Mouse (Mus musculus): ENCODE data around the gene Gps2. TPM values are rescaled to one million over a fixed set of nuclear protein-coding genes. Genes with fewer than 3 reads are reported as not detected.
"Not testable (repeated sequence)": the region's sequence is repeated elsewhere in the genome, so short reads cannot be mapped to it uniquely, and the experiment has no call there.

The Gps2 gene
- polyA plus RNA-seq, 1 experiment, result 112 TPM

- WGBS, result 39% methylated on average over 4 of the region's 4 CpGs
- peaks cover 7% of the 10 kb centered on the region for H3K4me1 ChIP-seq (ENCODE audit: control insufficient read depth, insufficient read depth, low read length)
These were observed 37.2 kb downstream of the Gps2 start for GRCm38 (mm10) chr11:69950807-69951459.

GRCm38 (mm10) chr11:69952274-69952673 is 38.6 kb downstream of the Gps2 start:
- DNase-seq, result no peak
- Histone ChIP-seq H3K4me3 (replicated peaks; ENCODE audit: extremely low read depth, low read depth, low read length) (no peak overlapping the region), H3K4me1 (ENCODE audit: control insufficient read depth, insufficient read depth, low read length) (peaks cover 7% of the 10 kb centered on the region)
- TF ChIP-seq POLR2A (IDR thresholded peaks at IDR 0.05; ENCODE audit: borderline replicate concordance, extremely low read depth, low read depth, low read length) (no peak), CTCF (IDR thresholded peaks at IDR 0.05; ENCODE audit: insufficient read depth, low read length) (0 out of 2 replicates have a peak, but pooled peaks have one; percentile 8)
- 39% methylated on average over 1 of the region's 1 CpGs for WGBS

More at GRCm38 (mm10) chr11:69950807-69951459, 37.2 kb downstream of the Gps2 start:
- no peak overlapping the region for H3K4me3 ChIP-seq (replicated peaks; ENCODE audit: extremely low read depth, low read depth, low read length)
- TF ChIP-seq POLR2A (IDR thresholded peaks at IDR 0.05; ENCODE audit: borderline replicate concordance, extremely low read depth, low read depth, low read length) (no peak), CTCF (IDR thresholded peaks at IDR 0.05; ENCODE audit: insufficient read depth, low read length) (0 out of 2 replicates have a peak, but pooled peaks have one; percentile 6)
- no peak for DNase-seq

GRCm38 (mm10) chr11:69953267-69953915 is 39.7 kb downstream of the Gps2 start:
- no peak overlapping the region for H3K4me3 ChIP-seq (replicated peaks; ENCODE audit: extremely low read depth, low read depth, low read length)
- H3K4me1 ChIP-seq (ENCODE audit: control insufficient read depth, insufficient read depth, low read length), result peaks cover 4% of the 10 kb centered on the region
- TF ChIP-seq POLR2A (IDR thresholded peaks at IDR 0.05; ENCODE audit: borderline replicate concordance, extremely low read depth, low read depth, low read length) (no peak), CTCF (IDR thresholded peaks at IDR 0.05; ENCODE audit: insufficient read depth, low read length) (no peak)
- 31% methylated on average over 11 of the region's 11 CpGs for WGBS
- no peak for DNase-seq

GRCm38 (mm10) chr11:69955618-69956017 is 41.9 kb downstream of the Gps2 start:
- not testable (repeated sequence) for H3K4me1 ChIP-seq (ENCODE audit: control insufficient read depth, insufficient read depth, low read length); H3K4me3 ChIP-seq (replicated peaks; ENCODE audit: extremely low read depth, low read depth, low read length); DNase-seq
- WGBS, result 70% methylated on average over 4 of the region's 4 CpGs

GRCm38 (mm10) chr11:69956218-69956617 is 42.5 kb downstream of the Gps2 start:
- 72% methylated on average over 1 of the region's 1 CpGs for WGBS
- TF ChIP-seq CTCF (IDR thresholded peaks at IDR 0.05; ENCODE audit: insufficient read depth, low read length), result no peak
- TF ChIP-seq POLR2A (IDR thresholded peaks at IDR 0.05; ENCODE audit: borderline replicate concordance, extremely low read depth, low read depth, low read length), result no peak
- DNase-seq, result no peak

GRCm38 (mm10) chr11:69960616-69961015 is 46.9 kb downstream of the Gps2 start:
- no peak for DNase-seq
- no peak overlapping the region for H3K4me3 ChIP-seq (replicated peaks; ENCODE audit: extremely low read depth, low read depth, low read length)
- 32% methylated on average over 5 of the region's 5 CpGs for WGBS
- TF ChIP-seq CTCF (IDR thresholded peaks at IDR 0.05; ENCODE audit: insufficient read depth, low read length) (0 out of 2 replicates have a peak, but pooled peaks have one; percentile 12), POLR2A (IDR thresholded peaks at IDR 0.05; ENCODE audit: borderline replicate concordance, extremely low read depth, low read depth, low read length) (no peak)
- no peaks in the 10 kb centered on the region for H3K4me1 ChIP-seq (ENCODE audit: control insufficient read depth, insufficient read depth, low read length)

More at GRCm38 (mm10) chr11:69956218-69956617, 42.5 kb downstream of the Gps2 start:
- H3K4me3 ChIP-seq (replicated peaks; ENCODE audit: extremely low read depth, low read depth, low read length), result no peak overlapping the region
- H3K4me1 ChIP-seq (ENCODE audit: control insufficient read depth, insufficient read depth, low read length), result no peaks in the 10 kb centered on the region

GRCm38 (mm10) chr11:69961841-69962240 is 48.2 kb downstream of the Gps2 start:
- TF ChIP-seq CTCF (IDR thresholded peaks at IDR 0.05; ENCODE audit: insufficient read depth, low read length) (no peak), POLR2A (IDR thresholded peaks at IDR 0.05; ENCODE audit: borderline replicate concordance, extremely low read depth, low read depth, low read length) (no peak)
- DNase-seq, result no peak
- H3K4me1 ChIP-seq (ENCODE audit: control insufficient read depth, insufficient read depth, low read length), result peaks cover 2% of the 10 kb centered on the region
- H3K4me3 ChIP-seq (replicated peaks; ENCODE audit: extremely low read depth, low read depth, low read length), result no peak overlapping the region
- 21% methylated on average over 5 of the region's 5 CpGs for whole genome bisulfite sequencing

- WGBS, result 19% methylated on average over 24 of the region's 24 CpGs
- H3K4me1 ChIP-seq (ENCODE audit: control insufficient read depth, insufficient read depth, low read length), result peaks cover 3% of the 10 kb centered on the region
- TF ChIP-seq CTCF (IDR thresholded peaks at IDR 0.05; ENCODE audit: insufficient read depth, low read length) (no peak), POLR2A (IDR thresholded peaks at IDR 0.05; ENCODE audit: borderline replicate concordance, extremely low read depth, low read depth, low read length) (no peak)
- DNase-seq, result no peak
- H3K4me3 ChIP-seq (replicated peaks; ENCODE audit: extremely low read depth, low read depth, low read length), result peak within 1 kb of the TSS; percentile 40
These were observed 51.1 kb downstream of the Gps2 start, which contains the start of gene Cldn7 for GRCm38 (mm10) chr11:69964650-69965270. Gene Cldn7, plus strand, starts transcription at chr11:69964779.

GRCm38 (mm10) chr11:69965271-69966005 is 51.8 kb downstream of the Gps2 start:
- 5% methylated on average over 49 of the region's 49 CpGs for WGBS
- peak; percentile 81 for DNase-seq
- H3K4me3 ChIP-seq (replicated peaks; ENCODE audit: extremely low read depth, low read depth, low read length), result peak overlapping the region; percentile 40
- TF ChIP-seq CTCF (IDR thresholded peaks at IDR 0.05; ENCODE audit: insufficient read depth, low read length), result no peak
- TF ChIP-seq POLR2A (IDR thresholded peaks at IDR 0.05; ENCODE audit: borderline replicate concordance, extremely low read depth, low read depth, low read length), result peak; percentile 43; the same call in 1 of the 2 replicates
- H3K4me1 ChIP-seq (ENCODE audit: control insufficient read depth, insufficient read depth, low read length), result peaks cover 3% of the 10 kb centered on the region

Other genes starting within 250 kb of the Gps2 start
- gene Cd68, start 247.7 kb upstream of the Gps2 start, polyA plus RNA-seq (2012; rRNA removed), result 65.6 and 82.8 TPM in 2 replicates
- 152 and 265 TPM in 2 replicates for gene Eif4a1, start 241.5 kb upstream of the Gps2 start, polyA plus RNA-seq (2012; rRNA removed)
- 43.6 and 55.0 TPM in 2 replicates for gene Senp3, start 231.8 kb upstream of the Gps2 start, polyA plus RNA-seq (2012; rRNA removed)
- 16.2 and 21.3 TPM in 2 replicates for gene Tnfsf13, start 228.1 kb upstream of the Gps2 start, polyA plus RNA-seq (2012; rRNA removed)
- 84.2 and 98.8 TPM in 2 replicates for gene Tnfsf12, start 218.0 kb upstream of the Gps2 start, polyA plus RNA-seq (2012; rRNA removed)
- 12.7 and 20.0 TPM in 2 replicates for gene Tnfsfm13, start 217.8 kb upstream of the Gps2 start, polyA plus RNA-seq (2012; rRNA removed)
- gene Polr2a, start 155.3 kb upstream of the Gps2 start, polyA plus RNA-seq (2012; rRNA removed), result 32.0 and 51.1 TPM in 2 replicates
- 1.4 and 2.3 TPM in 2 replicates for gene Slc35g3, start 151.9 kb upstream of the Gps2 start, polyA plus RNA-seq (2012; rRNA removed)
- 104 and 106 TPM in 2 replicates for gene Zbtb4, start 148.0 kb upstream of the Gps2 start, polyA plus RNA-seq (2012; rRNA removed)
- gene Chrnb1, start 117.9 kb upstream of the Gps2 start, polyA plus RNA-seq (2012; rRNA removed), result 31.5 and 38.0 TPM in 2 replicates
- 6.9 and 8.0 TPM in 2 replicates for gene Fgf11, start 112.0 kb upstream of the Gps2 start, polyA plus RNA-seq (2012; rRNA removed)
- 9.4 and 9.5 TPM in 2 replicates for gene Tmem102, start 108.3 kb upstream of the Gps2 start, polyA plus RNA-seq (2012; rRNA removed)
- not detected in 2 replicates for gene Gm39566, start 98.6 kb upstream of the Gps2 start, polyA plus RNA-seq (2012; rRNA removed)
- not detected in 2 replicates for gene Spem2, start 95.4 kb upstream of the Gps2 start, polyA plus RNA-seq (2012; rRNA removed)
- gene Spem1, start 91.7 kb upstream of the Gps2 start, polyA plus RNA-seq (2012; rRNA removed), result 0.15 and 0.41 TPM in 2 replicates
- 32.3 and 42.0 TPM in 2 replicates for gene Nlgn2, start 76.1 kb upstream of the Gps2 start, polyA plus RNA-seq (2012; rRNA removed)
- gene Tmem256, start 75.4 kb upstream of the Gps2 start, polyA plus RNA-seq (2012; rRNA removed), result 151 and 173 TPM in 2 replicates
- gene Plscr3, start 67.5 kb upstream of the Gps2 start, polyA plus RNA-seq (2012; rRNA removed), result 192 and 225 TPM in 2 replicates
- gene Tnk1, start 55.2 kb upstream of the Gps2 start, polyA plus RNA-seq (2012; rRNA removed), result 14.4 and 17.4 TPM in 2 replicates
- not detected in 2 replicates for gene Tmem95, start 35.9 kb upstream of the Gps2 start, polyA plus RNA-seq (2012; rRNA removed)
- gene Kctd11, start 32.5 kb upstream of the Gps2 start, polyA plus RNA-seq (2012; rRNA removed), result 12.6 and 19.1 TPM in 2 replicates
- gene Acap1, start 18.3 kb upstream of the Gps2 start, polyA plus RNA-seq (2012; rRNA removed), result 11.2 and 14.3 TPM in 2 replicates
- 0.65 and 1.4 TPM in 2 replicates for gene 2810408A11Rik, start 12.9 kb upstream of the Gps2 start, polyA plus RNA-seq (2012; rRNA removed)
- gene Neurl4, start 12.8 kb upstream of the Gps2 start, polyA plus RNA-seq (2012; rRNA removed), result 47.7 and 58.1 TPM in 2 replicates
- 216 and 372 TPM in 2 replicates for gene Eif5a, start 8.1 kb downstream of the Gps2 start, polyA plus RNA-seq (2012; rRNA removed)
- gene Ybx2, start 21.9 kb downstream of the Gps2 start, polyA plus RNA-seq (2012; rRNA removed), result 4.6 and 6.7 TPM in 2 replicates
- gene Slc2a4, start 34.3 kb downstream of the Gps2 start, polyA plus RNA-seq (2012; rRNA removed), result 22.3 and 40.4 TPM in 2 replicates
- 60.5 and 63.7 TPM in 2 replicates for gene Cldn7, start 50.9 kb downstream of the Gps2 start, polyA plus RNA-seq (2012; rRNA removed)
- 88.3 and 102 TPM in 2 replicates for gene Ctdnep1, start 67.3 kb downstream of the Gps2 start, polyA plus RNA-seq (2012; rRNA removed)
- gene Elp5, start 68.6 kb downstream of the Gps2 start, polyA plus RNA-seq (2012; rRNA removed), result 38.5 and 53.8 TPM in 2 replicates
- gene Gabarap, start 77.3 kb downstream of the Gps2 start, polyA plus RNA-seq (2012; rRNA removed), result 333 and 615 TPM in 2 replicates
- 15.0 and 22.9 TPM in 2 replicates for gene Phf23, start 81.9 kb downstream of the Gps2 start, polyA plus RNA-seq (2012; rRNA removed)
- gene Dvl2, start 86.7 kb downstream of the Gps2 start, polyA plus RNA-seq (2012; rRNA removed), result 16.7 and 20.8 TPM in 2 replicates
- 63.1 and 88.6 TPM in 2 replicates for gene Acadvl, start 101.5 kb downstream of the Gps2 start, polyA plus RNA-seq (2012; rRNA removed)
- 28.0 and 33.7 TPM in 2 replicates for gene Dlg4, start 103.1 kb downstream of the Gps2 start, polyA plus RNA-seq (2012; rRNA removed)
- 2.4 and 4.9 TPM in 2 replicates for gene Asgr1, start 140.2 kb downstream of the Gps2 start, polyA plus RNA-seq (2012; rRNA removed)
- gene Asgr2, start 178.8 kb downstream of the Gps2 start, polyA plus RNA-seq (2012; rRNA removed), result 0.51 and 0.52 TPM in 2 replicates
- gene Mgl2, start 216.4 kb downstream of the Gps2 start, polyA plus RNA-seq (2012; rRNA removed), result 12.1 and 17.7 TPM in 2 replicates
- gene Clec10a, start 242.3 kb downstream of the Gps2 start, polyA plus RNA-seq (2012; rRNA removed), result 4.0 and 4.2 TPM in 2 replicates

Data from lung, adult 2 months (tissue).